Mouse (Mus musculus): Measurements from ENCODE around the gene Dzip3. TPM values are rescaled to one million over a fixed set of nuclear protein-coding genes. Genes with fewer than 3 reads are reported as not detected.

Gene Dzip3
- polyA plus RNA-seq (2012; rRNA removed): 0.12 and 0.30 TPM in 2 replicates

GRCm38 (mm10) chr16:48993559-48994342 lies at the start of gene Dzip3, which contains the start of gene Cip2a:
Dzip3 (minus strand) TSS chr16:48994165.
Cip2a (plus strand) TSS chr16:48994185.

Other genes with a start within 250 kb of the Dzip3 start
- not detected in 2 replicates for gene Trat1, start 222.1 kb downstream of the Dzip3 start, polyA plus RNA-seq (2012; rRNA removed)
- gene Retnlb, start 177.3 kb downstream of the Dzip3 start, polyA plus RNA-seq (2012; rRNA removed): not detected in 2 replicates
- 18.8 and 53.1 TPM in 2 replicates for gene Retnla, start 151.6 kb downstream of the Dzip3 start, polyA plus RNA-seq (2012; rRNA removed)
- gene Retnlg, start 121.5 kb downstream of the Dzip3 start, polyA plus RNA-seq (2012; rRNA removed): 2.9 and 17.8 TPM in 2 replicates
- 0.14 and 0.19 TPM in 2 replicates for gene Cip2a, start within 50 bp of the Dzip3 start, polyA plus RNA-seq (2012; rRNA removed)
- not detected in 2 replicates for gene Myh15, start 63.3 kb upstream of the Dzip3 start, polyA plus RNA-seq (2012; rRNA removed)

Data from stomach, adult 2 months (tissue).